Mouse (Mus musculus): Measurements from ENCODE around the gene Aqp11. TPM values are rescaled to one million over a fixed set of nuclear protein-coding genes. Genes with fewer than 3 reads are reported as not detected.

Gene Aqp11
- total RNA-seq (2017): 2.0 and 2.8 TPM in 2 replicates

- ATAC-seq (replicated peaks in 1 of 2; ENCODE audit: insufficient read depth in 1 of 2, low FRiP score in 2 of 2, low TSS enrichment in 1 of 2, low read depth in 1 of 2, poor library complexity in 2 of 2, severe bottlenecking in 2 of 2): peak; percentile 81 to 83
These were observed at the start of gene Aqp11 for GRCm38 (mm10) chr7:97737638-97738456. Gene Aqp11, minus strand, starts transcription at chr7:97738289.

- no peak for ATAC-seq (replicated peaks in 1 of 2; ENCODE audit: insufficient read depth in 1 of 2, low FRiP score in 2 of 2, low TSS enrichment in 1 of 2, low read depth in 1 of 2, poor library complexity in 2 of 2, severe bottlenecking in 2 of 2)
These were observed 45.4 kb upstream of the Aqp11 start for GRCm38 (mm10) chr7:97783523-97783922.

- no peak for ATAC-seq (replicated peaks in 1 of 2; ENCODE audit: insufficient read depth in 1 of 2, low FRiP score in 2 of 2, low TSS enrichment in 1 of 2, low read depth in 1 of 2, poor library complexity in 2 of 2, severe bottlenecking in 2 of 2)
These were observed 43.4 kb upstream of the Aqp11 start for GRCm38 (mm10) chr7:97781496-97781895.

DNA sequence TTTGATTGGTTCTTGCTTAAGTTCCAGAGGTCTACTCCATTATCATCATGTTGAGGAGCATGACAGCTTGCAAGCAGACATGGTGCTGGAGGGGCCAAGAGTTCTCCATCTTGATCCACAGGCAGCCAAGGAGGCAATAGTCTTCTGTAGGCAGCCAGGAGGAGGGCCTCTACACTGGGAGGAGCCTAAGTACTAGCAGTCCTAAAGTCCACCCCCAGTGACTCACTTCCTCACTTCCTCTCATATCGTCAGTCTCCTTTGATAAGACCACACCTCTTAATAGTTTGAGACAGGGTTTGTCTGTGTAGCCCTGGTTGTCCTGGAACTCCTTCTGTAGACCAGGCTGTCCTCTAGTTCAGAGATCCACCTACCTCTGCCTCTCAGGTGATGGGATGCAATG is 42.7 kb upstream of the Aqp11 start:
- ATAC-seq (replicated peaks in 1 of 2; ENCODE audit: insufficient read depth in 1 of 2, low FRiP score in 2 of 2, low TSS enrichment in 1 of 2, low read depth in 1 of 2, poor library complexity in 2 of 2, severe bottlenecking in 2 of 2): no peak

DNA sequence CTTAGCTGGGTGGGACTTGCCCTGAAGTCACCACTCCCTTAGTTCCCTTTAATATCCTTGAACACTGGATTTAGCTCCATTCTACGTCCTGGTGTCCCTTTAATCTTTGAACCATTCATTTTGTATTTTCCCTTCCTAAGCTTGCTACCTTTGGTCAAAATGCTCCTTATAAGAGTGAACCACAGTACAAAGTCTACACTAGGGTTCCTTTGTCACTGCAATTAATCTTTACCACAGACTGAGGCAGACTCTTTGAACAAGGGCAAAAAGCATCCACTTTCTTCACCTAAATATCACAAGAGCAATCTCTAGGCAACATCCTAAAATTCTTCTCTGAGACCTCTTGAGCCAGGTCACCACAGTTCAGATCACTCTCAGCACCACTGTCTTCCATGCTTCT is 42.1 kb upstream of the Aqp11 start:
- no peak for ATAC-seq (replicated peaks in 1 of 2; ENCODE audit: insufficient read depth in 1 of 2, low FRiP score in 2 of 2, low TSS enrichment in 1 of 2, low read depth in 1 of 2, poor library complexity in 2 of 2, severe bottlenecking in 2 of 2)

GRCm38 (mm10) chr7:97777191-97777590 is 39.1 kb upstream of the Aqp11 start:
- no peak for ATAC-seq (replicated peaks in 1 of 2; ENCODE audit: insufficient read depth in 1 of 2, low FRiP score in 2 of 2, low TSS enrichment in 1 of 2, low read depth in 1 of 2, poor library complexity in 2 of 2, severe bottlenecking in 2 of 2)

DNA sequence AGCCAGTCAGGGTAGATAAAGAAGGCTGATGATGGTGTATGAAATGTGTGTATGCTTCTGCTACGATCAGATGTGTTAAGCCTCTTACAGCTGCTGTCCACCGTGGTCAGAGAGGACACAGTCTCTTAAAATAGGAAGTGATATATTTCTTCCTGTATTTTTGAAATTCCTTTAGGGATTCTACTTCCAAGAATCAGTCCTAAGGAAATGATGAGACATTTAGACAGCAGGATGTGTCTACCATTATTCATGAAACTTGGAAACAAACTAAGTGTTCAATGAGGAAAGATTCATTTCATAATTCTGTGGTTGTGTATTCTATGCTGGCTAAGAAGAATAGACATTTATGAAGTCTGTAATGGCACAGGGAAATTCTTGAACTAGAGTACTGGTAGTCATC is 37.8 kb upstream of the Aqp11 start:
- no peak for ATAC-seq (replicated peaks in 1 of 2; ENCODE audit: insufficient read depth in 1 of 2, low FRiP score in 2 of 2, low TSS enrichment in 1 of 2, low read depth in 1 of 2, poor library complexity in 2 of 2, severe bottlenecking in 2 of 2)

GRCm38 (mm10) chr7:97775380-97775779 is 37.3 kb upstream of the Aqp11 start:
- ATAC-seq (replicated peaks in 1 of 2; ENCODE audit: insufficient read depth in 1 of 2, low FRiP score in 2 of 2, low TSS enrichment in 1 of 2, low read depth in 1 of 2, poor library complexity in 2 of 2, severe bottlenecking in 2 of 2): no peak

DNA sequence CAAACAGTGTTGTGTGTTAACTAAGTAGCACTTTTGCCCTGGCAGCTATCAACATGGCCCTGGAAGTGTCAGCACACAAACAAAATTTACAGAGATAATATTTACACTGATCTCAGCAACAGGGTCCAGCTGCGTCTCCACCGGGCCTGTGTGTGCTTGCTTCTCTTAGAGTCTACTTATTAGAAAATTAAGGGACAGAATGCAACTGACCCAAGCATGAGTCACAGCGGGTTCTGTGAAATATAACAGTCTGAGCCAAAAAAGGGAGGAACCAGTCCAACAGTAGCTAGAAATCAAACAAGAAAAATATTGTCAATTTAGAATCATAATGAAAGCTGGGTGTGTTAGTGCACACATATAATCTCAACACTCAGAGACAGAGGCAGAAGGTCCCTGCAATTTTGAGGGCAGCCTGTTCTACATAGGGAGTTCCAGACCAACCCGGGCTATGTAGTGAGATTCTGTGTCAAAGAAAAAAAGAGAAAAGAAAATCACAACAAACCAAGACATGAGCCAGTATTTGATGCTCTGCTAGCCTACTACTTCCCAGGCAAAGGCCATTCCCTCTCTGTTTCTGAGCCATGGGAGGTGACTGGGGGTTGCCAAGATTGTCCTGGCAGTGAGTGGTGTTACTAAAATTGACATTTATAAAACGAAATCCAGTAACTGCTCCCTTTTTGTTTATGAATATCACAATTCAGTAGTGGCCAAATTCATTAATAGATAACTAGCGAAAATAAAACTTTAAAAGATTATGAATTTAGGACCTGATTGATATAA is 32.9 kb upstream of the Aqp11 start:
- no peak for ATAC-seq (replicated peaks in 1 of 2; ENCODE audit: insufficient read depth in 1 of 2, low FRiP score in 2 of 2, low TSS enrichment in 1 of 2, low read depth in 1 of 2, poor library complexity in 2 of 2, severe bottlenecking in 2 of 2)

DNA sequence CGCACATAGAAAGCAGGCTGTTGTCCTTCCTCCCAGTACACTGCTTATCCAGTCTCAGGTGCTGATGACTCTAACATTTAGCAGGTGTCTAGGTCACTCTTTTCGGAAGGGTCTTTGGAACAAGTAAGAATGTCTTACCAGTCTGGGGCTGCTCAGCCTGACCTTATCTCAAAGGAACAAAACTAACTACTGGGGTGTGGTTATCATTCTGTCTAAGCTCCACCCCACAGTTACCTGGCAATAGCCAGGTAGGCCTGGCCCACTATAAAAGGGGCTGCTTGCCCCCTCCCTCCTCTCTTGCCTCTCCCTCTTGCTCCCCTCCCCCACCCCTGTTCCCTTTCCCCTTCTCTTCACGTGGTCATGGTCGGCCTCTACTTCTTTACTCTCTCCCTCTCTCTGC is 30.9 kb upstream of the Aqp11 start:
- no peak for ATAC-seq (replicated peaks in 1 of 2; ENCODE audit: insufficient read depth in 1 of 2, low FRiP score in 2 of 2, low TSS enrichment in 1 of 2, low read depth in 1 of 2, poor library complexity in 2 of 2, severe bottlenecking in 2 of 2)

- no peak for ATAC-seq (replicated peaks in 1 of 2; ENCODE audit: insufficient read depth in 1 of 2, low FRiP score in 2 of 2, low TSS enrichment in 1 of 2, low read depth in 1 of 2, poor library complexity in 2 of 2, severe bottlenecking in 2 of 2)
These were observed 29.8 kb upstream of the Aqp11 start for GRCm38 (mm10) chr7:97767841-97768240.

GRCm38 (mm10) chr7:97766406-97767166 is 28.5 kb upstream of the Aqp11 start:
- ATAC-seq (replicated peaks in 1 of 2; ENCODE audit: insufficient read depth in 1 of 2, low FRiP score in 2 of 2, low TSS enrichment in 1 of 2, low read depth in 1 of 2, poor library complexity in 2 of 2, severe bottlenecking in 2 of 2): no peak

DNA sequence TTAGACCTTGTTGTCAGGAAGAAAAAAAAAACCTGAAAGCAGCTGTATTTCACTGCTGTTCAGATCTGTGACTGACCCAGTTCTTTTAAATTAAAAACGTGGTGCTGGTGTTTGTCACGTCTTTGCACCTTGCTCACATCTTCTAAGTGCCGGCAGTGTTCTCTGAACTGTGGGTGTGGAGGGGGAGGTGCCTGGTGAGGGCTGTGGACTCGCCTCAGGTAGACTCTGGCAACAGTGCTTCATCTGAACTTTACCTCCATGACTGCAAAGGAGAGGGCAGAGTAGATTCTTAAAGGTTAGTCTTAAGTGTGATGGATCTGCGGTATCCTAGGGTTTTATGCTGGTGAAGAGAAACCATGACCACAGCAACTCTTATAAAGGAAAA is 27.9 kb upstream of the Aqp11 start:
- ATAC-seq (replicated peaks in 1 of 2; ENCODE audit: insufficient read depth in 1 of 2, low FRiP score in 2 of 2, low TSS enrichment in 1 of 2, low read depth in 1 of 2, poor library complexity in 2 of 2, severe bottlenecking in 2 of 2): no peak

- ATAC-seq (replicated peaks in 1 of 2; ENCODE audit: insufficient read depth in 1 of 2, low FRiP score in 2 of 2, low TSS enrichment in 1 of 2, low read depth in 1 of 2, poor library complexity in 2 of 2, severe bottlenecking in 2 of 2): peak; percentile 83 to 91
These were observed 27.3 kb upstream of the Aqp11 start for GRCm38 (mm10) chr7:97765181-97765962.

GRCm38 (mm10) chr7:97764591-97764990 is 26.5 kb upstream of the Aqp11 start:
- ATAC-seq (replicated peaks in 1 of 2; ENCODE audit: insufficient read depth in 1 of 2, low FRiP score in 2 of 2, low TSS enrichment in 1 of 2, low read depth in 1 of 2, poor library complexity in 2 of 2, severe bottlenecking in 2 of 2): no peak

GRCm38 (mm10) chr7:97756967-97757881 is 19.1 kb upstream of the Aqp11 start:
- peak in 1 of 2 experiments; percentile 70; a peak in 1 of 4 replicates for ATAC-seq (replicated peaks in 1 of 2; ENCODE audit: insufficient read depth in 1 of 2, low FRiP score in 2 of 2, low TSS enrichment in 1 of 2, low read depth in 1 of 2, poor library complexity in 2 of 2, severe bottlenecking in 2 of 2)
